Mouse (Mus musculus) gastrocnemius, postnatal 4 days (tissue): Measurements from ENCODE around the gene Krt12. TPM values are rescaled to one million over a fixed set of nuclear protein-coding genes. Genes with fewer than 3 reads are reported as not detected.

Experiments
- DNase-seq, 2 experiments: peaks; one replicate each; pipeline ENCODE4 v3.0.0; 2021 to 2022; ENCODE audit warnings: low spot score in 2 of 2, mixed read lengths in 2 of 2
- total RNA-seq, 2 experiments: library from RNA; stranded (reverse); gene quantifications; 2 replicates each; pipeline ENCODE4 v1.2.3; 2021

Krt12 gene
- total RNA-seq, 2 experiments from 2014 or later, result not detected

DNA sequence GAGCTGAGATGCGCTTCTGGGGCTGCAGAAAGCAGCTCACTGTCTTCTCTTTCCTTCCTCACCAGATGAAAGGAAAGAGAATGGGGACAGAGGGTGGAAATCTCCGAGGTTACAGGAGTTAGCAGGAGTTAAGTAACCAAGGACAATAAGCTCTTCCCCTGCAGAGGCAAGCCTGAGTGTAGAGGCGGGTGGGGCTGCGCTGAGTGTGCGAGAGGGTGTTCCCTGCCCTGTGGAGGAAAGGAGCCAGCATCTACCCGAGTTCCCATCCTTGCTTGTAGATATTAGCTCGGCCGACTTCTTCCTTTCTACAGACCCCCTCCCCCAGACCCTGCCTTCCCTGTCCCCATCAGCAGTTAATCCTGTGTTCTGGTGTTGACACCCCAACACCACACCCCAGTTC lies 23.2 kb downstream of the Krt12 start:
- no peak for DNase-seq

DNA sequence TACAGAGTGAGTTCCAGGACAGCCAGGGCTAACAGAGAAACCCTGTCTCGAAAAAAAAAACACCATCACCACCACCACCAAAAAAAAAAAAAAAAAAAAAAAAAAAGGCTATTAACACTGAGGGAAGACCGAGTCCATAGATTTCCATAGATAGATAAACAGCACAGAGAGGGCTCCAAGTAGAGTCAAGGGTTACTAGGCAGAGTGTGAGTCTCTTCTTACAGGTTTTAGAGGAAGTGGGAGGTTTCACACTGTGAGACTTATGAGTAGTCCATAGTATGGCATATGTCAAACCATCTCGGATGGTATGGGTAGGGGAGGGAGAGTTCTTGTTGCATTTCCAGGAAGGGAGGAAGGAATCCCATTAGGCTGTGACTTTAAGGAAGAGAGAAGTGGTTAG lies 24.0 kb downstream of the Krt12 start:
- DNase-seq, result no peak

DNA sequence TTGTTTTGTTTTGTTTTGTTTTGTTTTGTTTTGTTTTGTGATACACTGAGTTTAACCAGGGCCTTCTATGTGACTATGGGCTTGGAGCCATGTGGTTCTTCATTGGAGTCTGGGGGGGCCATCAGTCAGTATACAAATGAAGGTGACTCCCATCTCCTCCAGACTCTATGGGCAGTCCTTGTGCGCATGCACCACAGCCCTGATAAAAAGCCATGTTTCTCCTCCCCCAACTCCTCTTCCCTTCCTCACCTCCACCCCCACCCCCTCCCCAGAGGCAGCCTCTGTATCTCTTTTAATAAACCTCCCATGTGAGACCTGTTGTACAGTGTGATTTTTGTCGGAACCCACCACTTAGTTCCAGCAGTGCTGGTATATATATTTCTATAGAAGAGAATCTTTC lies 25.4 kb downstream of the Krt12 start:
- no peak for DNase-seq

DNA sequence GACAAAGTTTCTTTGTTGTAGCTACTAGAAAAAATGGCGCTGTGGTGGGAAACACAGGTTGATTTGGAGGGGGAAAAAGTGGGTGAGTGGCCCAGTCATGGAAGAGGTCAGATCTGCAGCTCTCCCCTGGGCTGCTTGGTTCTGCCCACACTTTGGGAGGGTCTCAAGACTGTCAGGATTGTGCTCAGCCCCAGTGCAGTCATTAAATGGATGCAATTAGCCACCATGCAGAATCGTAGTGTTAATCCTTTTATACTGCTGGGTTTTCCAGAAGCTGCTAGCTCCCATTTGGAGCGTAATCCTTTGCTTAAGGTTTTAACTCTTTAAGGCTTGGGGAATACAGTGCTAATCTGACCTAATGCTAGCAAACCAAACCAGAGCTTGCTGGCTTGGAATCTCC lies 26.0 kb downstream of the Krt12 start:
- DNase-seq, result no peak

DNA sequence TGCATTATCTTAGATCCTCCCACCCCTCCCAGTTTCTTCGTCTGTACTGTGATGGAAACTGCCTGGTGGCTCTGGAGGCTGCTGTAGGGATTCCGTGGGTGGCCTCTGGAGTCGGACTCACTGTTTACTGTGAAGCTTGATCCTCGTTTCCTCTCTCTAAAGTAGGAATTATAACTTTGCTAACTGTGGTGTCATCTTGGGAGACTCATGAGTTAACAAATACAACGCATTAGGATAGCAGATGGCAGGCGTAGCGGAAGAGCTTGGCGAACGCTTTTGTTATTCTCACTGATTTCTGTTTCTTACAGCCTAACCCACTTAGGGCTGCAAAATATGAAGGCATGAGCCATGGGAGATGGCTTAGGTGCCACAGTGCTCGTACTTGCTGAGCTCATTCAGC lies 29.6 kb downstream of the Krt12 start:
- DNase-seq, result no peak

DNA sequence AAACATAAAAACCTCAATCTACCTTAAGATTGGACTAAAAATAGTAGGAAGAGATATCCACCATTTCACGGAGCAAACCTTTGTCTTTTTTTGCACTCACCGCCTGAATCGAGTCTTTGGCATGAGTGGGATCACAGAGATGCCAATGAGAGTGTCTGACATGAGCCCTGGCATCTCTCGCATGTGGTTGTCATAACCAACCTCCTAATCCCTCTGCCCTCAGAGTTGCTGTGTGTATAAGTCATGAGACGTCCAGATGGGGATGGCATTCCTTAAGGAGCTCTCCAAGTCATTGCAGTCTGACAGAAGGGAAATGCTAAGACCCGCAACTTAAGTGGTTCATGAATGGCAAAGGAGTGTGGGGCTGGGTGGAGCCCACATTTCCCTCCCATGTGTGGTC lies 30.7 kb downstream of the Krt12 start:
- no peak for DNase-seq

DNA sequence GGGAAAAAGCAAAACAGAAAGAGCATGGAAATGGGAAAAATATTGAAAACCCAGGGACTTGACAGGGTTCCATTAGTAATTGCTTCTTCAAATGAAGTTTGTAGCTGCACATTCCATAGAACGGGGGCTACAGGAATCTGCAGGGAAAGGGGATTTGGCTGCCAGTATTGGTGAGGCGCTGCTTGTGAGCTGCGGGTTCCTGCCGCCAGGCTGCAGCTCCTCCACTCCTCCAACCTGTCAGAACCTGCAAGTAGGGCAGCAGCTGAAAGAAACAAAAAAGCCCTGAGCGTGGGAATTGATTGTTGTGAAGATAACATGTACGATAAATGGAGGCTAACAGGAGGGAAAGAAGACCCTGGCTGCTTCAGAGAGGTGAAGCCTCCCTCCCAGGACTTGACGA lies 31.2 kb downstream of the Krt12 start:
- DNase-seq, result no peak

DNA sequence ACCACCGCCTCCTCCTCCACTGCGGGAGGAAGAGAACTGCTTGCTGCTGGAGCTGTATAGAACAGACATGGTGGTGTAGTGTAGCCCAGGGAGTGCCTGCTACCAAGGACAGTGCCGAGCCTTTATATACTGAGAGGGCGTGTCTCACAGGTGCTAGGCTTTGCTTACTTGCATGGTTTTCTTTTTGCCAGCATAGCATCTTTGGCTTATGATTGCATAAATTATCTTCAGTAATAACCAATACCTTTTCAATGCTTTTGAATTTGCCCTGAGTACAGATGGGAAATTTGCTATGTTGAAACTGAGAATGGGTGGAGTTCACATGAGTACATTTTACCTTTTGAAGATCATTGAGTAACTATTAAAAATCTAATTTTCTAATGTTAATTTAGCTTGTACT lies 32.8 kb downstream of the Krt12 start, which contains the start of gene Krt10:
Krt10 (minus strand) TSS at position 101 of the 400 bp plus-strand sequence.
- DNase-seq, result no peak

DNA sequence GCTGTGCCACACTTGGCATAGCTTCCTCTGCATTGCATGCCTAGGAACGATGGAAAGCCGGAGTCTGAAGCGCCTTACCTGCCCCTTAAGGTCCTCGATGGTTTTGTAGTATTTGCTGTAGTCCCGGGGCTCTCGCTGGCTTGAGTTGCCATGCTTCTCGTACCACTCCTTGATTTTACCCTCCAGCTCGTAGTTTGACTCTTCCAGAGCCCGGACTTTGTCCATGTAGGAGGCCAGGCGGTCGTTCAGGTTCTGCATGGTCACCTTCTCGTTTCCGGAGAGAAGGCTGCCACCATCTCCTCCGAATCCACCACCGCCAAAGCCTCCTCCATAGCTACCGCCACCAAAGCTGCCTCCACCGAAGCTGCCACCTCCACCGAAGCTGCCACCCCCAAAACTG lies 33.4 kb downstream of the Krt12 start:
- DNase-seq, result no peak

DNA sequence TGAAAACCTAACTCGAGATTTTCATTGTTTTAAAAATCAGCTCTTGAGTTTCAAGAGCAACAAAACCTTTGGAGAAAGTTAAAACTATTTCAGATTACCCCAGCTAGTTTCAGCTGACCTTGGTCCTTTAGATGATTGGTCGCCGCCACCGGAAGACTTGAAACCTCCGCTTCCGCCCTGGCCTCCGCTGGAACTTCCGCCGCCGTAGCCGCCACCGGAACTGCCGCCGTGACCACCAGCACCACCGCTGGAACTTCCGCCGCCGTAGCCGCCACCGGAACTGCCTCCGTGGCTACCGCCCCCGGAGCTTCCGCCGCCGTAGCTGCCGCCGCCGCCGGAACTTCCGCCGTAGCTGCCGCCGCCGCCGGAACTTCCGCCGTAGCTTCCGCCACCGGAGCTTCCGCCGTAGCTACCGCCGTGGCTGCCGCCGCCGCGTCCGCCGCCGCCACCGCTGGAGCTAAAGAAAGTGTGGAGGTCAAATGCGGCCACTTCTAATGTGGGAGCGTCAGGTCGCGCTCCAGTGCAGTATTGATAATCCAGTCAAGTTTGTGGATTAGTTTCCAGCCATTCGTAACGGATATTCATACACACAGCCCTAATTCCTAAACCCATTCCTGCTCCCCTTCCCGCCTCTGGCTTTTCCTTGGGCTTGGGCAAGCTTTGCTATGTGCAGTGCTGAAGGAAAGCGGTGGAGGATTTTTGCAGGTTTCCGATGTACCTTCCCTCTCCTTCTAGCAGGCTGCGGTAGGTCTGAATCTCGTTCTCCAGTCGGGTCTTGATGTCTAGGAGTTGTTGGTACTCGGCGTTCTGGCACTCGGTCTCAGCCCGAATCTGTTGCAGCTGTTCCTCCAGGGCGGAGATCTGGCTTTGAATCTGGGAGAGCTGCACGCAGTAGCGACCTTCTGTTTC lies 36.0 kb downstream of the Krt12 start:
- DNase-seq, result peak; percentile 81 to 91

DNA sequence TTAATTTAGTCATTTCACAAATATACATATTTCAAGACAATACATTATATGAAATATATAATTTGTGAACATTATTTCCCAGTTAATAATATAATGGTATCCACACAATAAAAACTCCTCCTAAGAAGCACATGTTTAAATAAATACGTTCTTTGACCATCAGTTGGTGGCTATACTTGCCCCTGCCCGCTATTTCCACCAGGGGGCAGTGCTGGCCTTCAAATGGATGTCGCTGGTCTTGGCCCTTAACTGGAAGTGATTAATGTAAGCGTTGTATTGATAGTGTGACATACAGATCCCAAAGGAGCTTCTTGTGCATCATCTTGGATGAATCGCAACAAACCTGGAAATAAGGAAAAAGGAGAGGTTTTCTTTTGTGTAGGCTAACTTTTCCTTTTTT lies 42.5 kb downstream of the Krt12 start:
- peak; percentile 53 to 66 for DNase-seq

DNA sequence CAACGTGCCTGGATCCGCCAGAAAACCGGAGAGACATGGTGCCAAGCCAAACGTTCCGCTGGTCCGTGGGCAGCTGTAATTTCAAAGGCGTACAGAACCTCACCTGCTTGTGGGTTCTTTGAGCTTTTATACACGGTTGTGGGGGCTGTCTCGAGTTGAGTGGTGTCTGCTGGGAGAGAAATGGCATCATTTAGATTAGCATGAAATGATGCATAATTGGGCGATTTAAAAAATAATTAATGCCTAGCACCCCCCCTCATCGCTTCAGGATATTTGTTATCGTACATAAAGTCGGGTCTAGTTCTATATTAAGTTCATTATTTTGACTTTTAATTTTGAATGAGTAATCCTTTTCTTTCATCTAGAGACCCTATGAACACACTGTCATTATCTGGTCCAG lies 47.3 kb downstream of the Krt12 start, which contains the start of gene Krt28:
Krt28 (minus strand) TSS at position 101 of the 400 bp plus-strand sequence.
- DNase-seq, result no peak

DNA sequence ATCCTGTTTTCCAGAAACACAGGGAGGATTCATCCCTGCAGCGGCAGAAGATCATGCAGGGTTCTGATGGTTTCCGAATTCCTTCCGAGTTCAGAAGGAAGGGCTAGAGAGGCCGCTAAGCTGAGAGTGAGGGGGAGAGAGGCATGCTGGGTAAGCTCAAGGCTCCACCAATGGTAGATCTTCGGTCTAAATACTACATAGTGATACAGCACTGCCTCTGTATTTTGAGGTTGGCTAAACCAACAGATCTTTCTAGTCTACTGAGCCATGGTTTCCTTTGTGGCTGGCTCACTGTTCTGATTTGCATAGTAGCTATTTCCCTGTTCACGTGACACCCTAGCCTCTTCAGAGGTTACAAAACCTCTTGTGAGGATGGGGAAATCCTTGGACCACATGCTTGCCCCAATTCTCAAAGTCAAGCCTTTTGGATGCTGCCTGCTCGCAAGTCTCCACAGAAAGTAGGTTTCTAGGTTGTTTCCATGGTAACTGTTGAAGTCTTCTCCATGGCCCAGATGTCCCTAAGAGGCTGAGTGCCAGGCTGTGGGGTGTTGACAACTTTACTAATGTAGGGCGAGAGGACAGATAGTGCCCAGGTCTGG lies 52.1 kb downstream of the Krt12 start:
- DNase-seq, result no peak

DNA sequence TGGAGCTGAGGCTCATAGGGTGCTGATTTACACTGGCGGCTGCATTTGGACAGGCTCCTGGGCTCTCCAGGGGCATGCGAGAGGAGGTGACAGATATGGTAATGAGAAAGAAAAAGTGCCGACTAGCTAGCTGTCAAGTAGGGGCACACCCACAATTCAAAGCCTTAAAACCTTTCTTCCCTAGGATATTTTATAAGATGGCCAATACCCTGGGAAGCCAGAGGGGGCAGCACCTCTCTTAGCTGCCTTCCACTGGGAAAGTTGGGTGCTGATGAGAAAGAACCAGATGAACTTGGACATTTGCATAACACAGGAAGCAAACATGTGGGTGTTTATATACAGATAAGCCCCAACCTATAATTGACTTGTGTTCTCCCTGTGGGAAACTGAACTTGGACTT lies 52.8 kb downstream of the Krt12 start:
- DNase-seq, result no peak

DNA sequence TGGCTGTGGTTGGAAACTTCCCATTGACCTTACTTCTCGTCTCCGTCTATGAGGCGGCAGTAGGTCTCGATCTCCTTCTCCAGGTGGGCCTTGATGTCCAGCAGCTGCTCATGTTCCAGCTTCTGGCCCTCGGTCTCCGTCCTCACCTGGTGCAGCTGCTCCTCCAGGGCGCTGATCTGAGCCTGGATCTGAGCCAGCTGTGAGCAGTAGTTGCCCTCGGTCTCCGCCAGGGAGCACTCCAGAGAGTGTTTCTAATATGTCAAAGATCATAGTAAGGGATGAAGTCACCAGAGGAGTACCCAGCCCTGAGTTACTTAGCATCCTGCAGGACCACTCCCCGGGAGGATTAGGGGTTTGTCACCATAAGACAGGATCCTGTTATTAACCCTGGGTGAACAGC lies 55.3 kb downstream of the Krt12 start:
- peak in 1 of 2 experiments; percentile 22 for DNase-seq

Other genes starting within 250 kb of the Krt12 start
- 10 to 100 TPM; 92.4 to 98.6 TPM for gene Smarce1, start 191.2 kb downstream of the Krt12 start, total RNA-seq
- gene Krt222, start 178.2 kb downstream of the Krt12 start, total RNA-seq, result 1 to 10 TPM; 2.0 to 2.6 TPM
- gene Krt24, start 137.0 kb downstream of the Krt12 start, total RNA-seq, result not detected
- gene Krt25, start 99.3 kb downstream of the Krt12 start, total RNA-seq, result under 1 TPM in 1 of 2 experiments, not detected in 1; 0.21 TPM
- not detected for gene Krt26, start 84.3 kb downstream of the Krt12 start, total RNA-seq
- under 1 TPM in 1 of 2 experiments, not detected in 1; 0.18 TPM for gene Krt27, start 71.2 kb downstream of the Krt12 start, total RNA-seq
- gene Krt28, start 47.4 kb downstream of the Krt12 start, total RNA-seq, result not detected
- 1 to 10 TPM; 7.6 to 8.2 TPM for gene Krt10, start 32.9 kb downstream of the Krt12 start, total RNA-seq
- gene Krt20, start 15.9 kb upstream of the Krt12 start, total RNA-seq, result under 1 TPM in 1 of 2 experiments, not detected in 1; 0.32 TPM
- gene Krt23, start 70.9 kb upstream of the Krt12 start, total RNA-seq, result under 1 TPM in 1 of 2 experiments, not detected in 1; 0.16 TPM
- gene Krt39, start 99.1 kb upstream of the Krt12 start, total RNA-seq, result not detected
- not detected for gene Krt40, start 120.9 kb upstream of the Krt12 start, total RNA-seq
- not detected for gene Krtap3-3, start 128.6 kb upstream of the Krt12 start, total RNA-seq
- not detected for gene Krtap3-2, start 134.6 kb upstream of the Krt12 start, total RNA-seq
- not detected for gene Gm11939, start 137.2 kb upstream of the Krt12 start, total RNA-seq
- gene Krtap3-1, start 144.4 kb upstream of the Krt12 start, total RNA-seq, result not detected
- not detected for gene Krtap1-5, start 158.8 kb upstream of the Krt12 start, total RNA-seq
- not detected for gene Krtap1-4, start 161.4 kb upstream of the Krt12 start, total RNA-seq
- not detected for gene Krtap1-3, start 169.1 kb upstream of the Krt12 start, total RNA-seq
- not detected for gene Krtap9-3, start 175.8 kb upstream of the Krt12 start, total RNA-seq
- gene Gm11938, start 181.0 kb upstream of the Krt12 start, total RNA-seq, result not detected
- not detected for gene Gm11937, start 187.9 kb upstream of the Krt12 start, total RNA-seq
- not detected for gene Krtap2-4, start 192.6 kb upstream of the Krt12 start, total RNA-seq
- gene Gm11562, start 198.2 kb upstream of the Krt12 start, total RNA-seq, result not detected
- not detected for gene Krtap4-1, start 206.0 kb upstream of the Krt12 start, total RNA-seq
- not detected for gene Krtap4-2, start 212.8 kb upstream of the Krt12 start, total RNA-seq
- gene Krtap4-7, start 221.8 kb upstream of the Krt12 start, total RNA-seq, result not detected
- not detected for gene Gm11555, start 228.0 kb upstream of the Krt12 start, total RNA-seq
- not detected for gene Gm11563, start 236.7 kb upstream of the Krt12 start, total RNA-seq
- not detected for gene Krtap4-6, start 243.7 kb upstream of the Krt12 start, total RNA-seq